Mouse (Mus musculus): ENCODE results near the gene Fkbp8.

The Fkbp8 gene

DNA sequence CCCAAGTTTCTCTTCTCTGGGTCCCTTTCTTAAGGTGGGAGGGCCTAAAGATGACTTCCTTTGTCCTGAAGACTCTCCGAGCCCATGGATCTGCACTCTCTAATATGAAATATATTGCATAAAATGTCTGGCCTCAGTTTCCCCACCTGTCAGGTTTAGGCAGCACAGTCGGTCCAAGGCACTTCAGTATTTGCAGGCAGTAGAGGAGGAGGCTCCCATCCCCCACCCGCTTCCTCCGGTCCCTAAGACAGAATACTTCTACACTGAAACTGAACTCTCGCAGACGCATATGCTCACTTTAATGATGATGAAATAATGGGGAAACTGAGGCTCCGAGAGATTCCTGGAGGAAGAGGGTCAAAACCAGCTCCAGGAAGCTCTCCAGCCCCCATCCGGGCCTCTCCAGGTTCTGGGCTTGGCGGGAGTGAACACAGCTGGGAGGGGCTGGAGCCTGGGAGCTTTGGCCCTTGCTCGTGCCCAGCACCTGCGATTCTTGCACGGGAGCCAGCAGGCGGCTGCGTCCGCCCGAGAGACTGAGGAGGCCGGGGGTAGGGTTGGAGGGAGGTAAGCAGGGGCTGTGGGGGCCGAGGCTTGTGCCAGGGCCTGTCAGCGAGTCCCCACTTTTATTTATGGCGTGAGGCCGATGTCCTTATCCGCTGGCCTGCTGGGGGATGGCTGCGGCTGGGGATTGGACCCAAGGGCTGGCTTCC, 25.5 kb upstream of the Fkbp8 start:
- no peak for DNase-seq (ENCODE audit: inconsistent age in 2 of 2, low spot score in 1 of 2)

GRCm38 (mm10) chr8:70502540-70502939, 25.0 kb upstream of the Fkbp8 start:
- DNase-seq (ENCODE audit: inconsistent age in 2 of 2, low spot score in 1 of 2): no peak

DNA sequence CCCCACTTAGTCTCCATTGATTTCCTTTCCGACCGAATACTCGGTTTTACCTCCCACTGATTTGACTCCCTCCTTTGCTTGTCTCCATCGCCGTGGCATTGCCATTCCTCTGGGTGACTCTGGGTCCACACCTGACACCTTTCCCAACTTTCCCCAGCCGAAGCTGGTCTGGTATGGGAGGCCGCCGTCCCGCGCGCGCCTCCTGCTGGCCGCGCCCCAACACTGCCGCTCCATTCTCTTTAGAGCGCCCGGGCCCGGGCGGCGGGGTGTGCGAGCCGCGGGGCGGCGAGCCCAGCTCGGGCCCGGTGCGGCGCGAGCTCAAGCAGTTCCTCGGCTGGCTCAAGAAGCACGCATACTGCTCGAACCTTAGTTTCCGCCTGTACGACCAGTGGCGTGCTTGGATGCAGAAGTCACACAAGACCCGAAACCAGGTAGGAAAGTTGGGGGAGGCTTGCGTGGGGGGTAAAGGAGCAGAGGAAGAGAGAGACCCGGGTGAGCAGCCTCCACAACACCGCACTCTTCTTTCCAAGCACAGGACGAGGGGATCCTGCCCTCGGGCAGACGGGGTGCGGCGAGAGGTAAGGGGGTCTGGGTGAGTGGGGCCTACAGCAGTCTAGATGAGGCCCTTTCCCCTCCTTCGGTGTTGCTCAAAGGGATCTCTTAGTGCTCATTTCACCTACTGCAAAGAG, 24.3 kb upstream of the Fkbp8 start:
- peak; percentile 58 to 86 for DNase-seq (ENCODE audit: inconsistent age in 2 of 2, low spot score in 1 of 2)

- DNase-seq (ENCODE audit: inconsistent age in 2 of 2, low spot score in 1 of 2): peak in 1 of 2 experiments; percentile 81
Observed at GRCm38 (mm10) chr8:70504291-70504716, 23.2 kb upstream of the Fkbp8 start.

DNA sequence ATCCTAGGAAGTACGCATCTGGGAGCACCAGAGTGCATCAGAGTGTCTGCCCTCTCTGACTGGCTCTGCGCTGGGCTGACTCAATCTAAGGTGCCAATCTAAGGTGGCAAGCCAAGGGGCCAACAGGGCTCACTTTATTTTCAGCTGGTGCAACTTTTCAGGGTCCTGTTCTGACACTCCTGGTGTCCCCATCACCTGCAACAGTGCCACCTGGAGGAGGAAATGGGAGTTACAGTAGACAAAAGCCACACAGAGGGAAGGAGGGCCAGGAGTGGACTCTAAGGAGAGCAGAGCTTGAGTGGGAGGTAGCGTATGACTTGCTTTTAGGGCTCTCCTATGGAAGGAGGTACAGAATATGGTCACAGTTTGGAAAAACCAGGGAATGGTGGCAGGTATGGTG, 22.7 kb upstream of the Fkbp8 start:
- DNase-seq (ENCODE audit: inconsistent age in 2 of 2, low spot score in 1 of 2): peak; percentile 74 to 93

- peak in 1 of 2 experiments; percentile 57 for DNase-seq (ENCODE audit: inconsistent age in 2 of 2, low spot score in 1 of 2)
Observed at GRCm38 (mm10) chr8:70505698-70506327, 21.7 kb upstream of the Fkbp8 start.

GRCm38 (mm10) chr8:70506328-70507026, 21.0 kb upstream of the Fkbp8 start, which contains the start of gene Rex1bd:
TSS of gene Rex1bd (minus strand) at chr8:70506752.
- DNase-seq (ENCODE audit: inconsistent age in 2 of 2, low spot score in 1 of 2): peak; percentile 96 to 99

GRCm38 (mm10) chr8:70507027-70507393, 20.5 kb upstream of the Fkbp8 start:
- peak in 1 of 2 experiments; percentile 62 for DNase-seq (ENCODE audit: inconsistent age in 2 of 2, low spot score in 1 of 2)

GRCm38 (mm10) chr8:70509281-70509952, 18.1 kb upstream of the Fkbp8 start:
- peak in 1 of 2 experiments; percentile 60 for DNase-seq (ENCODE audit: inconsistent age in 2 of 2, low spot score in 1 of 2)

DNA sequence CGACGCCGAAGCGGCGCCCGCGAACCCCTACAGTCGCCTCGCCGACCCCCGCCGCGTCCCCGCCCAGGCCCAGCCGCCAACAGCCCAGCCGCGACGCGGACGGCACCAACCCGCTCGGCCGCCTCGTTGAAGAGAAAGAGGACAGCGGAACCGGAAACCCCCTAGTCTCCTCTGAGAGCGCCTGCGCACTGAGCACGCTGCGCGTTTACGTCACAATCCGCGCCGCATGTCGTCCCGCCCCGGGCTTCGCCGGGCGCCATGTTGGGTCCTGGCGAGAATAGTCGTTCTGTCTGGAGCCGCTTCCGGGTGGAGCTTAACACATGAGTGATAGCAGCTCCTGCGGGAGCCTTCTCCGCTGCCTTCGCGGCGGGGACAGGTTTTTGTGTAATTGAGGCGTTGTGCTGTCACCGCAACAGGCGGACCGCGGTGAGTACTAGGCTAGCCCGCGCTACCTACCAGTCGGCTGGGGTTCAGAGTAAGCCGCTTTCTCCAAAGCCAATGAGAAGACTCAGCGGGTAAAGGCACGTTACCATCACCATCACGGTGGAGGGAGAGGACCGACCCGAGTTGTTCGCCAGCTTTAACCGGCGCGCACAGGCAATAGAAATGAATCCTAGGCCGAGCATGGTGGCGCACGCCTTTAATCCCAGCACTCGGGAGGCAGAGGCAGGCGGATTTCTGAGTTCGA, 17.2 kb upstream of the Fkbp8 start, which contains the start of gene Uba52:
TSS of gene Uba52 (minus strand) at position 574 of the 688 bp plus-strand sequence.
- DNase-seq (ENCODE audit: inconsistent age in 2 of 2, low spot score in 1 of 2): peak; percentile 98 to 99

- DNase-seq (ENCODE audit: inconsistent age in 2 of 2, low spot score in 1 of 2): peak in 1 of 2 experiments; percentile 52
Observed at GRCm38 (mm10) chr8:70511174-70511573, 16.4 kb upstream of the Fkbp8 start.

GRCm38 (mm10) chr8:70511770-70512169, 15.8 kb upstream of the Fkbp8 start:
- no peak for DNase-seq (ENCODE audit: inconsistent age in 2 of 2, low spot score in 1 of 2)

DNA sequence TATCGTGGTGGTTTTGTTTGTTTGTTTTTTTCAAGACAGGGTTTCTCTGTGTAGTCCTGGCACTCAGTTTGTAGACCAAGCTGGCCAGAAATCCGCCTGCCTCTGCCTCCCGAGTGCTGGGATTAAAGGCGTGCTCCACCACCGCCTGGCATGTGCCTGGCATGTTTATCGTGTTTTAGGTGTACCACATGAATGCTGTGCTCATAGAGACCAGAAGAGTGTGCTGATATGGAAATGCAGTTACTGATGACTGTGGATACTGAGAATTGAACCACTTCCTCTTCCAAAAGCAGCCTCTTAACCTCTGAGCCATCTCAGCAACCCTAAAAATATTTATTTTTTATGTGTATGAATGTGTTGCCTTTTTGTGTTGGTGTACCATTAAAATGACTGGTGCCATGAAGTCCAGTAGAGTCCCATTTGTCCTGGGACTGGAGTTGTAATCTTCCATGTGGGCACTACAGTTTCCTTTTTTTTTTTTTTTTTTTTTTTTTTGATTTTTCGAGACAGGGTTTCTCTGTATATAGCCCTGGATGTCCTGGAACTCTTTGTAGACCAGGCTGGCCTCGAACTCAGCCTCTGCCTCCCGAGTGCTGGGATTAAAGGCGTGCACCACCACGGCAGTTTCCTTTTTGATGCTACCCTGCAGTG, 15.1 kb upstream of the Fkbp8 start:
- no peak for DNase-seq (ENCODE audit: inconsistent age in 2 of 2, low spot score in 1 of 2)

- peak; percentile 77 to 86 for DNase-seq (ENCODE audit: inconsistent age in 2 of 2, low spot score in 1 of 2)
Observed at GRCm38 (mm10) chr8:70513441-70513840, 14.1 kb upstream of the Fkbp8 start.

- no peak for DNase-seq (ENCODE audit: inconsistent age in 2 of 2, low spot score in 1 of 2)
Observed at GRCm38 (mm10) chr8:70517940-70518643, 9.4 kb upstream of the Fkbp8 start.

DNA sequence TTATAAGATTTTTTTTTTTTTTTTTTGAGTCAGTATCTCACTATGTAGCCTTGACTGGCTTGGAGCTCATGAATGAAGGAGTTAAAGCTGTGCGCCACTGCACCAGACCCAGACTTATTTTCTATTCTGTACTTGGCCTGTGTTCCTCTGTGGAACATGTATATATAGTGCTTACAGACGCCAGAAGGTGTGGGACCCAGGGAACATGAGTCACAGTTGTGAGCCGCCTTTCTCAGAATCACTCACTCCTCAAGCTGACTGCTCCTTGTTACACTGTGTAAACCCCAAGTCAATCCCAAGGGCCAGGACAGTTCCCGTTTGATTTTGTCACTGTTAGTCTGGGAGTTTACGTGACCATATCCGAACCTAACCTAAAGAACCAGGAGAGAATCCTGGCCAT, 8.5 kb upstream of the Fkbp8 start:
- no peak for DNase-seq (ENCODE audit: inconsistent age in 2 of 2, low spot score in 1 of 2)

DNA sequence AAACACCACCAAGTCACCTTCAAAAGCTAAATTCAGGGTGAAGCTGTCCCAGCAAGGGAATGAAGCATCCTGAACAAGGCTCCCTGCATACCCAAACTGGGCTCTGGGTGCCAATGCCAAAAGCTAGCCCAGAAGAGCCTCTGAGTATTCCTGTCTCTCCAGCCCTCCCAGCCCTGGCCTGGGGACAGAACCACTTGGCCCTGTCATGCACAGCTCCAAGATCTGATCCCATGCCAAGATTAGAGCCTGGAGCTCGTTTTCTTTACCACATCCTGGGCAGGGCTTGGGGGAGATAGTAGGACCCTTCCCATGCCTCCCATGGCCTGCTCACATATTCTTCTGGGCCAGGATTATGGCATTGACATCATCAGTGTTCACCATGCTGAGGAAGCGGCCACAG, 7.9 kb upstream of the Fkbp8 start:
- no peak for DNase-seq (ENCODE audit: inconsistent age in 2 of 2, low spot score in 1 of 2)

DNA sequence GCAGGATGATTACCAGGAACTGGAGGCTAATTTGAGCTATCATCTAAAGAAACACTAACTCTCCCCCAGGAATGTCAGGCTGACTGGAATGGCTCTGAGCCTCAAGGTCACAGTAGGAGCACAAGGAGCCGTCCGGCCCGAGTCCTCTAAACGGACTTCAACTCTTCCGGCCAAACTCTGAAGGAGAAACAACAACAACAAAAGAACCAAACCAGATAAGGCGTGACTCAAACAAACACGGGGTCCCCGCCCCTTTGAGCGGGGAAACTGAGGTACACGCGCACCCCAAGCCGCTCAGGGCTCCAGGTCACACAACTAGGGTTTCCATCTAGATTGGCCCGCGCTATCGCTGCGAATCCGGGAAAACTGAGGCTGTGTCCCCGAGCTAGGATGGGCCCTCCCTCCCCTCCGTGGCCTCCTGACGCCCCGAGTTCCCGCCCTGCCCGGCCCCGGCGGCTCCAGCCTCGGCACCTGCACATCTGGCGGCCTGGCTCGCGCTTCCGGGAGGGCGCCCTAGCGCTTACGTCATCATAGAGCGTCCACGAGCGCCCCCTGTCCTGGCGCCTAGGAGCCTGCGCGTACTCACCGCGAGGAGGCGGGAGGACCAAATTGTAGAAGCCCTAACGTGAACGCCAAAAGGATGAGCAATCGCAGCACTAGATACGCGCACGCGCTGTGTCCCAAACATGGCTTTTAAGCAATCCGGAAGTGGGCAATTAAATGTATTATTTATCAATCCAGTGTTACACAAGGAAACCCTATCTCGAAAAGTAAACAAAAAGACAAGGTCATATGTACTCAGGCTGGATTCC, 4.7 kb upstream of the Fkbp8 start:
- DNase-seq (ENCODE audit: inconsistent age in 2 of 2, low spot score in 1 of 2): peak; percentile 97 to 98

Measured in adrenal gland, adult (tissue).